Mouse (Mus musculus): ENCODE results near the gene Gys1.

DNA sequence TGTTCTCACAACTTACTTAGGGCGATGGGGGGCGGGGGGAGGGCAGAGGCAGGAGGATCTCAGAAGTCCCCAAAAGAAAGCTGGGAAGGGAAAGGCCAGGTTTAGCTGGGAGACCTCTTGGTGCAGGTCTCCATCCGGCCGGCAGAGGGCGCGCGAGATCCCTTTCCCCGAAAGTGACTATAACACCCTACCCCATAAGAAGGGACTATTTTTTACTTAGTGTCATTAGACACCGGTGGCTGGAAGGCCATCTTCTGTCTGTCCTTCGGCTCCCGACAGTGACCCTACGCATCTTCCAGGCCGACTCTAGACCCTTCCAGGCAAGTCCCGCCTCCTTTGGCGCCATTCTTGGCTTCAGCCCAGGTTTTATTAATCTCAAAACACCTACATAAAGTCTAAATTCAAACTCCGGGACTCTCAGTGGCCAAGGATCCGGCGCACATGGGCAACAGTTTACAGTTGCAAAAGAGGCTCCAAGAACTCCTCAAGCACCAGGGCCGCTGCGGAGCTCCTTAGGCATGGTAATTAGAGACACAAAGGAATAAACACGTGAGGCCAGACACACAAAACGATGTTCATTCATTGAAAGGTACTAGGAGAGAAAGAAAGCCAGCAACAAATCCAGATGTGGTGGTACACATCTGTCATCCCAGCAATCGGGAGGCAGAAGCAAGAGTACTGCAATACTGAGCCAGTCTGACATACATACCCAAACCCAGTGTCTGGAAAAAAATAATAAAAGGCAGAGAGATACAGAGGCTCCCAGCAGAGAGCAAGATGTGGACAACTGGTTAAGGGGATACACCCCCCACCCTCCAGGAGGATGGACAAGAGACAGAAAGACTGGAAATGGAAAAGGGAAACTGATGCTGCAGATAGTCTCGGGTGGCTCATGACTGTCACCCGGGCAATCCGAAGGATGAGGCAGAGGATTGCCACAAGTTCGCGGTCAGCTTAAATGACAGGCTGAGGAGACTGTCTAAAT is 29.3 kb upstream of the Gys1 start, which contains the start of gene Kcna7:
- TF ChIP-seq EP300 (optimal IDR thresholded peaks at IDR 0.05): no peak
- TF ChIP-seq CTCF (IDR thresholded peaks at IDR 0.05; ENCODE audit: low read depth): peak; percentile 87

Data from stomach, postnatal 0 days (tissue).